Mouse (Mus musculus): Measurements from ENCODE around the gene Gramd4. TPM values are rescaled to one million over a fixed set of nuclear protein-coding genes. Genes with fewer than 3 reads are reported as not detected.
A peak's percentile ranks its signal among the peaks of the same experiment; 100 is the strongest.

Gramd4 gene
- polyA plus RNA-seq, 1 experiment from 2014 or later: 52.9 TPM

DNA sequence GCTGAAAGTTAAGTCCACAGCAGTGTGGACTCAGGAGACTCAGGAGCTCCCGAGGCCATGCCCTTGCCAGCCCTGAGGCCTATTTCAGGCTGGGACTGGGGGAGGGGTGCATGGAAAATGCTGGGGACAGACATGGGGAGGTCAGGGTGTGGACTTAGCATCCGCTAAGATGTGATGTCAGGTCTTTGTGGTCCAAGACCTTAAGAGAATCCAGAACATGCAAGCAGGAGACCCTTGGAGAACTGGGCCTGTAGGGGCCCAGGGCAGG is 18.5 kb downstream of the Gramd4 start:
- no peak for ATAC-seq (replicated peaks)
- Histone ChIP-seq H3K4me1 (peaks cover 17% of the 10 kb centered on the region), H3K27ac (replicated peaks) (no peak overlapping the region), H3K27me3 (no peaks in the 10 kb centered on the region), H3K36me3 (no peaks in the 10 kb centered on the region), H3K9me3 (no peaks in the 10 kb centered on the region), H3K4me2 (replicated peaks) (no peak overlapping the region), H3K9ac (replicated peaks) (no peak overlapping the region), H3K4me3 (no peak overlapping the region)
- 93% methylated on average over 2 of the region's 2 CpGs for WGBS

DNA sequence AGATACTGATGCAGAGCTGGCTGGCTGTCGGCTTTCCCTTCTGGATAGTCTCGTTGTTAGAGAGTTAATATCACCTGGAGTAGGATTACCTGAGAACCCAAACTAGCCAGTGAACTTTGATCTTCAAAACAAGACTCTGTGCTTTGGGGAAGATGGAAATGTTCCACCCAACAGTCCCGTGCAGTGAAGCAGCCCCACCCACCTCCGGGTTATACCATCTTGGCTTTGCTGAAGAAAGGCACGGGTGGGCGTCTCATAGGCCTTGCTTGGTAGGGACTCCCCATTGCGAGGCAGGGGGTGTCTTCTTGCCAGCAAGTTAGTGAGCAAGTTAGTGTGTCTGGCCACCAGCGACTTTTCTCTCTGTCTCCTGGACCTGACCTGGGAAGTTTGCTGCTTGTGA is 18.9 kb downstream of the Gramd4 start:
- H3K9me3 ChIP-seq: no peaks in the 10 kb centered on the region
- H3K27me3 ChIP-seq: no peaks in the 10 kb centered on the region
- H3K36me3 ChIP-seq: no peaks in the 10 kb centered on the region

DNA sequence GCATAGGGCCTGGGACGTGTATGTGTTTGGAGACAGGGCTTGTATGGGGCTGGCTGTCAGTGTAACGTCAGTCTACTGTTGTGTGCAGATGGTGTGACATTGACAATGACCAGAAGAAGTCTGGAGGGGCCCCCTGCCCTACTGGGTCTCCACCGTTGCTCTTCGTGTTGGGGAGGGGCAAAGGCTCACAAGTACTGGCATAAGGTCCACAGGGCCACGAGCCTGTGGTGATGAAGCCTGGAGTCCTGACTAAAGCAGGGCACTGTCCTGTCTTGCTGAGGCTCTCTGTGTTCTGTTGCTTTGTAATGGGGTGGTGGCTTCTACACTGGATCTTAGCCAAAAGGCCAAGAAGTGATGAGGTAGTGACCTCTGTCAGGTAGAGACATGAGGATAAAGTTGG is 20.4 kb downstream of the Gramd4 start:
- Histone ChIP-seq H3K4me2 (replicated peaks) (no peak overlapping the region), H3K27ac (replicated peaks) (no peak overlapping the region), H3K9me3 (no peaks in the 10 kb centered on the region), H3K36me3 (no peaks in the 10 kb centered on the region), H3K4me3 (no peak overlapping the region), H3K4me1 (peaks cover 26% of the 10 kb centered on the region), H3K9ac (replicated peaks) (no peak overlapping the region), H3K27me3 (no peaks in the 10 kb centered on the region)
- 82% methylated on average over 5 of the region's 5 CpGs for WGBS
- no peak for ATAC-seq (replicated peaks)

More for the DNA sequence above, 18.9 kb downstream of the Gramd4 start:
- Histone ChIP-seq H3K4me1 (peaks cover 17% of the 10 kb centered on the region), H3K4me3 (no peak overlapping the region), H3K4me2 (replicated peaks) (no peak overlapping the region), H3K27ac (replicated peaks) (no peak overlapping the region), H3K9ac (replicated peaks) (no peak overlapping the region)
- ATAC-seq (replicated peaks): no peak
- 87% methylated on average over 8 of the region's 8 CpGs for WGBS

DNA sequence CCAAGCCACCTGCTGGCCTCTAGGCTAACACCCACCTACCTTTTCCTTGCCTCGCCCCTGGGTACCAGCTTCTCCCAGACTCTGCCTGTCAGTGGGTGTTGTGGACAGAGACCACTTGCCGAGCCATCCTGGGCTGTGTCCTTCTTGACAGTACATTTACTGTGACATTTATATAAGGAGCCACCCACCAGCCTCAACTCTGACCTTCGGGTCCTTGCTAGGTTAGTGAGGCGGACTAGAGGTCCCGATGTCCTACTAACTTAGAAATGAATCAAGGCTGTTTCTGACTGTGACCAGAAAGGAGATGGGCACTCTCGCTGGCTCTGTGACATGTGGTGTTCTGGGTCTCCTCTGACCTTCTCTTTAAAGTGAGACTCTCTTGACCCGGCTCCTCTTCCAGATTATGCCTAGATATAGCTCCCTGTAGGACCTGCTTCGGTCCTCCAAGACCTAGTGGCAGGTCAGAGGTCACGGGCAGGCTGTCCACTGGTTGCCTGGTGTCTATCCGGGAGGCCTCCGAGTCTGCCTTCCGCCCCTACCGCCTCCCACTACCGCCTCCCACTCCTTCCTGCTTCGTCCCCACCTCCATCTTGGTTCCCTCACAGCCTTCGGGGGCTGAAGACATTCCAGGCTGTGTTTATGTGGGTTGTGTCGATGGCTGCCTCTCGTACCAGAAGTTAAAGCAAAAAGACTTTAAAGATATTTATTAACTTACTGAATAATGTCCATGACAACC is 21.2 kb downstream of the Gramd4 start:
- no peak overlapping the region for H3K9ac ChIP-seq (replicated peaks)
- peaks cover 28% of the 10 kb centered on the region for H3K4me1 ChIP-seq
- no peak overlapping the region for H3K4me3 ChIP-seq
- WGBS: 87% methylated on average over 18 of the region's 18 CpGs
- no peaks in the 10 kb centered on the region for H3K36me3 ChIP-seq
- no peaks in the 10 kb centered on the region for H3K9me3 ChIP-seq
- no peak overlapping the region for H3K4me2 ChIP-seq (replicated peaks)
- no peaks in the 10 kb centered on the region for H3K27me3 ChIP-seq
- no peak overlapping the region for H3K27ac ChIP-seq (replicated peaks)
- ATAC-seq (replicated peaks): no peak

DNA sequence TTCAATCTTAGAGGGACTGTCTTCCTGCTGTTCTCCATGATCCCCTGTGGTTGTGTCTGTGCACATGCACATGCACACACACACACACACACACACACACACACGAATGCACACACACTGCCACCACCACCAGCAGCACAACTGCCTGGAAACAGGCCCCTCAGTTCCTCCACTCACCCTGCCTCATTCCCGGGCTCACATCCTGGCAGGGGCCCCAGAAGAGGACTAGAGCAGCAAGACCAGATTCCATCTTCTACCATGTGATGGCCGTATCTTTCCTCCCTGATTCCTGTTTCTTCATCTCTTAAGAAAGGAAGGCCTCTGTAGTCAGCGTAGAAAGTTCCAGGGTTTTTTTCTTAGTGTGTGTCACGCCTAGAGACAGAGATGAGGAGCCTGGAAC is 22.0 kb downstream of the Gramd4 start:
- H3K4me3 ChIP-seq: no peak overlapping the region
- H3K9me3 ChIP-seq: no peaks in the 10 kb centered on the region
- H3K4me2 ChIP-seq (replicated peaks): no peak overlapping the region
- H3K36me3 ChIP-seq: no peaks in the 10 kb centered on the region
- no peak for ATAC-seq (replicated peaks)
- WGBS: 79% methylated on average over 5 of the region's 5 CpGs
- no peak overlapping the region for H3K9ac ChIP-seq (replicated peaks)
- peaks cover 37% of the 10 kb centered on the region for H3K4me1 ChIP-seq
- H3K27me3 ChIP-seq: no peaks in the 10 kb centered on the region
- no peak overlapping the region for H3K27ac ChIP-seq (replicated peaks)

DNA sequence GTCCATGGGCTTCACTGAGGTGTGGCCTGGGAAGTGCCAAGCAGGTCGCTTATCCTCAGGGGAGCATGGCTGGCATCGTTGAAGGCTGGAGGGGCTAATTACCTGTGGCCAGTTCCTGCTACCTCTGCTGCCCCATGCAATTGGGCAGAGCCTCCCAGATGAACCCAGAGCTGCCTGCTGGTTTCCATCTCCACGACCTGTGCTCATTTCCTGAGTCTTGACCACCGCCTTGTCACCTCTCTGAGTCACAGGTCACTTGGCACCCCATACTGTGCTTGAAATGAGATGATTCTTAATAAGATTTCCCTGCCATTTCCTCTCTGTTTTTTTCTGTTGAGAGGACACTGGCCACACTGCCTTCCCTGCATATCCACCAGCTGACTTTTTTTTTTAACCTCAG is 22.4 kb downstream of the Gramd4 start:
- H3K36me3 ChIP-seq: no peaks in the 10 kb centered on the region
- peaks cover 41% of the 10 kb centered on the region for H3K4me1 ChIP-seq
- no peak overlapping the region for H3K27ac ChIP-seq (replicated peaks)
- no peak overlapping the region for H3K4me3 ChIP-seq
- no peak overlapping the region for H3K9ac ChIP-seq (replicated peaks)
- no peak for ATAC-seq (replicated peaks)
- H3K4me2 ChIP-seq (replicated peaks): no peak overlapping the region
- no peaks in the 10 kb centered on the region for H3K9me3 ChIP-seq
- no peaks in the 10 kb centered on the region for H3K27me3 ChIP-seq
- 70% methylated on average over 4 of the region's 4 CpGs for WGBS

DNA sequence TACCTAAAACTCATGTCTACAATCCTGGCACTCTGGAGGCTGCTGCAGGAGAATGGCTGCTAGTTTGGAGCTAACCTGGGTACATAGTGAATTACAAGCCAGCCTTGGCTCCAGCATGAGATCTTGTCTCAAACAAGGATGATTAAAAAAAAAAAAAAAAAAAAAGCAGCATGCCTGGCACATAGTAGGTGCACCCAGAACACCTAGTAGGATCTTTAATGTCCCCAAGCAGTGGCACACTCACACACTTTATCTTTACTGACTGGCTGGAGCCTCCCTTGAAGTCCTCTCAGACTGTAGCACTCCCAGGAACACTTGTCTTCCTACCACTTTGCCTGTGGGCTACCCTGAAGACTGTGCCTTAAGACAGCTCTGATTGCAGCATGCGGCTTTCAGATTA is 22.9 kb downstream of the Gramd4 start:
- no peaks in the 10 kb centered on the region for H3K9me3 ChIP-seq
- H3K4me3 ChIP-seq: no peak overlapping the region
- no peak overlapping the region for H3K9ac ChIP-seq (replicated peaks)
- H3K4me2 ChIP-seq (replicated peaks): no peak overlapping the region
- 98% methylated on average over 1 of the region's 1 CpGs for WGBS
- H3K4me1 ChIP-seq: peaks cover 46% of the 10 kb centered on the region
- H3K27me3 ChIP-seq: no peaks in the 10 kb centered on the region
- H3K36me3 ChIP-seq: no peaks in the 10 kb centered on the region
- no peak for ATAC-seq (replicated peaks)
- H3K27ac ChIP-seq (replicated peaks): no peak overlapping the region

DNA sequence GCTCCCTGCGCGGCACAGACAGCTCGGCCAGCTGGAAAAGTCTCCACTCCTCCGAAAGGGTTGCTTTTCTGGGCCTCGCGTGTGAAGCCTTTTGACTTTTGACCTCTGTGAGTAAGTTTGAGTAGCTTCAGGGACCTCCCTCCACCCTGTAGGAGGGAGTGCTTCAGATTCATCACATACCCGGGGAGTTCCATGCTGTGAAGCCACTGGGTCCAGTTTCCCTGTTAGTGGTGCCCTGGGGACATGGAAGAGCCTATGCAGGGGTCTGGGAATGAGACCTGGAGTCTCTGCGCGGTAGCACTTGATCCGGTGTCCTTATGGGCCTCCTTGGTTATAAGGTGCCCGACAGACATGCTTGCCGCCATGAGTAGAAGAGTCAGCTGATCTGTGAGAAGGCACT is 24.2 kb downstream of the Gramd4 start:
- Histone ChIP-seq H3K4me1 (peaks cover 58% of the 10 kb centered on the region), H3K27me3 (no peaks in the 10 kb centered on the region), H3K4me3 (no peak overlapping the region), H3K9me3 (no peaks in the 10 kb centered on the region), H3K9ac (replicated peaks) (no peak overlapping the region), H3K36me3 (no peaks in the 10 kb centered on the region), H3K27ac (replicated peaks) (no peak overlapping the region), H3K4me2 (replicated peaks) (no peak overlapping the region)
- 58% methylated on average over 12 of the region's 12 CpGs for WGBS
- no peak for ATAC-seq (replicated peaks)

DNA sequence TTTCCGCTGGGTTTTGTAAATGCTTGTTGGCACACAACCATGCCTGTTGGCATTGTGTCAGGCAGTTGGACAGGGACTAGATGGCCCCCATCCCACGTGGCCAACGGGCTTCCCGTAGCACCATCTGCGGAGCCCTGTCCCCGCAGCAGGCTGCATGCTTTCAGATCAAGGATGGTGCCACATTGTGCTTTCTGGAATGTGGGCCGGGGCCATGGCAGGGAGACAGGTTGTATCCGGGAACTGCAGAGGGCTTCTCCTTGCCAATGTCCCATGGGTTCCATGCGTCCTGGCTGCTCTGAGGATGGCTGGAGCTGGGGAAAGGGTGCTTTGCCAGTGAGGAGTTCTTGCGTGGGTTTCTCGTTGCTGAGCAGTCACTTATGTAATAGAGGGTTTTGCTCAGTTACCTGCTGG is 25.1 kb downstream of the Gramd4 start:
- H3K9ac ChIP-seq (replicated peaks): no peak overlapping the region
- H3K4me2 ChIP-seq (replicated peaks): no peak overlapping the region
- no peak overlapping the region for H3K4me3 ChIP-seq
- no peak overlapping the region for H3K27ac ChIP-seq (replicated peaks)
- no peaks in the 10 kb centered on the region for H3K9me3 ChIP-seq
- peaks cover 67% of the 10 kb centered on the region for H3K4me1 ChIP-seq
- no peaks in the 10 kb centered on the region for H3K27me3 ChIP-seq
- no peaks in the 10 kb centered on the region for H3K36me3 ChIP-seq
- ATAC-seq (replicated peaks): no peak
- WGBS: 67% methylated on average over 11 of the region's 11 CpGs

DNA sequence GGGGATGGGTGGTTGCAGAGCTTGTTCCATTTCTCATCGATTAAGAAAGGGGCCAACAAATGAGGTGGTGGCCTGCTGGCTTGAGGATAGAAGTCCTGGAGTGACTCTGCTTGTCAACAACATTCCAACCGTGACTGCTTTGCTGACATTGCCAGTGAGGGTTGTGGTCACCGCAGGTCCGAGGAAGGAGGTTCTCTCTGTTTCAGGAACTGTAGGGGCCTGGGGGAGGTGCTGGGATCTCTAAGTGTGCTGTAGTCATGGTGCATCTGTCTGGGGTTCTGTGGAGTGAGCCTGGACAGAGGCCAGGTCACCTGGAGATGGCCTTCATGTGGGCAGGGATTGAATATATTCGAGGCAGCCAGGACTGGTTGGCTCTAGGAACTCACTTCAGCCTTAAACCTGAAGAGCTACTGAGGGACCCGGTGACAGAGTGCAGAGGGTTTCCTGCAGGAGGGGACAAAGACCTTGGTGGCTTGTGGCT is 25.8 kb downstream of the Gramd4 start:
- H3K4me3 ChIP-seq: no peak overlapping the region
- no peak overlapping the region for H3K4me2 ChIP-seq (replicated peaks)
- H3K4me1 ChIP-seq: peaks cover 75% of the 10 kb centered on the region
- H3K36me3 ChIP-seq: no peaks in the 10 kb centered on the region
- ATAC-seq (replicated peaks): no peak
- WGBS: 59% methylated on average over 6 of the region's 6 CpGs
- no peak overlapping the region for H3K27ac ChIP-seq (replicated peaks)
- H3K27me3 ChIP-seq: no peaks in the 10 kb centered on the region
- no peak overlapping the region for H3K9ac ChIP-seq (replicated peaks)
- H3K9me3 ChIP-seq: no peaks in the 10 kb centered on the region

DNA sequence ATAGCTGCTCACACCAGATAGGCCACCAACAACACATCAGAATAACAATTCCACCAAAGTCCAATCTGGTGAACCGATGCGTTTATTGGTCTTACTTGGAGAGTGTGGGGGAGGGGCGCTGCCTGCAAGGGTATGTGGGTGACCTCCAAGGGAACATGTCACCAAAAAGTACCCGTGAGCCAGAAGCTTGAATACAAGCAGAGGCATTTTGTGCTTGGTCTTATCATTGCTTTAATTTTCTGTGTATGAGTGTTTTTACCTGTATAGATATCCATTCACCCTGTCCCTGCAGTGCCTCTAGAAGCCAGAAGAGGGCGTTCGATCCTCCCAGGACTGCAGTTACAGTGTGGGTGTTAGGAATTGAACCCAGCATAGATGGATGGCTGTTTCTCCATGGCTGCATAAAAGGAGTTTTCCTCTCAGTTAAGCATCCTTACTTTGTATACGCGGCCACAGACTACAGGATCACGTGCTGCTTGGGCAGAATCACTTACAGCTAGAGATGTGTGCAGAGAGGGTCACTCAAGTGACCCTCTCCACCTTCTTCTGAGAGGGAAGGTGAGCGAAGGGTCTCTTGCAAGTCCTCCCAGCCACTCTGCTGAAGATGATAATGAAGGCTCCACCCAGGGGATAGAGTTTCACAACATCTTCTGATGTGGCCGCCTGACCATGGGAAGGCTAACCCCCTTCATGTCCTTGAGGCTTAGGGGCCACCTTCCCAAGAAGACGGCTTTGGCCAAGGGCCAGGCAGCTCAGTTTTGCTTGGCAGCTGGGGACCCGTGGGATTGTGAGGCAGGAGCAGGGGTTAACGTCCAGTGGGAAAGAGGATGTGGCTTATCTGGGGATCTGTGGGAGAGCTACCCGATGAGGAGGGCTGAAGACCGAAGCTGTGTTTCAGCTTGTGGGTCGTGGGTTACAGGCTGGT is 28.1 kb downstream of the Gramd4 start:
- no peaks in the 10 kb centered on the region for H3K9me3 ChIP-seq
- peak overlapping the region; percentile 8 for H3K9ac ChIP-seq (replicated peaks)
- no peak overlapping the region for H3K4me3 ChIP-seq
- peaks cover 93% of the 10 kb centered on the region for H3K4me1 ChIP-seq
- ATAC-seq (replicated peaks): peak; percentile 24
- H3K4me2 ChIP-seq (replicated peaks): peak overlapping the region; percentile 7; the same call in 1 of the 2 replicates
- 18% methylated on average over 17 of the region's 17 CpGs for WGBS
- no peaks in the 10 kb centered on the region for H3K27me3 ChIP-seq
- no peaks in the 10 kb centered on the region for H3K36me3 ChIP-seq
- peak overlapping the region; percentile 91 for H3K27ac ChIP-seq (replicated peaks)

DNA sequence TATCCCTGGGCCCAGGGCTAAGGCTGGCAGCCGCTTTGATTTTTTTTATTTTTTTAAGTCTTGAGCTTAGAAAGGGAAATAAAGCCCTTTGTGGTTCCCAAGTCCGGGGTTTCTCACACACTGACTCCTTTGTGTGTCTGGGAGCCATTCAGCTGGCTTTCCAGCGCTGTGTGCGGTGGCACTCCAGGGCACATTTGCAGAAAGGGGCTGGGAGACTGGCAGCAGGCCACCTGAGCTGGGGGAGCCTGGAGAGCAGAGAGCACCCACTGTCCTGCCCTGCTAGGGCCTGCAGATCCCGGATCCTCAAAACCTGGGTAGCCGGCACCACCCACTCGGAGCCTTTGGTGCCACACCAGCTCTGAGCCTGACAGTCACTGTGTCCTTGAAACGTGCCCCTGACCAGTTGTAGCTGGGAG is 28.8 kb downstream of the Gramd4 start:
- 14% methylated on average over 8 of the region's 8 CpGs for WGBS
- Histone ChIP-seq H3K4me3 (no peak overlapping the region), H3K4me1 (peaks cover 89% of the 10 kb centered on the region), H3K9me3 (no peaks in the 10 kb centered on the region), H3K27ac (replicated peaks) (peak overlapping the region; percentile 91), H3K4me2 (replicated peaks) (peak overlapping the region; percentile 7; the same call in 1 of the 2 replicates), H3K9ac (replicated peaks) (peak overlapping the region; percentile 16; the same call in 1 of the 2 replicates), H3K36me3 (no peaks in the 10 kb centered on the region), H3K27me3 (no peaks in the 10 kb centered on the region)
- peak; percentile 58 for ATAC-seq (replicated peaks)
